Mouse (Mus musculus): Measurements from ENCODE around the gene Dgkh. TPM values are rescaled to one million over a fixed set of nuclear protein-coding genes. Genes with fewer than 3 reads are reported as not detected.

Dgkh gene
- polyA plus RNA-seq, 1 experiment from 2014 or later: 0.87 TPM

DNA sequence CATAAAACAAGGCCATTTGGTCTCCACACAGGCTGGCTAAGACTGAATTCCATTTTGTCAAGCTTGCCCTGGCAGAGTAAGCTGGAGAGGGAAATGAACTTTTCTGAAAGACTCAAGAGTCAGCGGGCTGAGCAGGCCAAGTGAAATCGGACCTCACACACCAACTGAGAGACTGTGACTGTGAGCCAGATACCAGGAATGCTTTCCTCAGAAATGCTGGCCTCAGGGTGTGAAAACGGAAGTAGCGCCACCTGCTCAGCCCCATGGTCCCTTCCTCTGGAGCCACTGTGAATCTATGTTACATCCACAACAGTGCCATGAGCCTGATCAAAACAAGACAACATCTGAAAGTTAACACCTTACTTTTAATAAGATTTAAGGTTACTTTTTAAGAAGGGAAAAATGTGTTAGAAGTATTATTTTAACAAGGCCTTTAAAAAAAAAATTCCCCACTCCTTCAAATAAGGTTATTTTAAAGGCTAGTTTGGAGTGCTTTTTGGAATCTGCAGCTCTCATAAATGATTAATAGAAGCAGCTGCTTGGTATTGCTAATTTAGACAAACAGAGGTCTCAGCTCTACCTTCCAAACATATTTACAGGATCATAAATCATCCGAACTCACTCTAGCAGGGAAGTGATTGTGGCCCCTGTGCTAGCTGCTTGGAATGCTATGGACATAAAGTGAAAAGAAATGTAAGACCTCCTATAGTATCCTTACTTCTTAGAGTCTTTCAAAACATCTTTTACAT lies 193.8 kb downstream of the Dgkh start:
- 17% methylated on average over 5 of the region's 5 CpGs for WGBS
- DNase-seq (ENCODE audit: low spot score): peak; percentile 77
- no peak overlapping the region for H3K9ac ChIP-seq (ENCODE audit: low read length)

DNA sequence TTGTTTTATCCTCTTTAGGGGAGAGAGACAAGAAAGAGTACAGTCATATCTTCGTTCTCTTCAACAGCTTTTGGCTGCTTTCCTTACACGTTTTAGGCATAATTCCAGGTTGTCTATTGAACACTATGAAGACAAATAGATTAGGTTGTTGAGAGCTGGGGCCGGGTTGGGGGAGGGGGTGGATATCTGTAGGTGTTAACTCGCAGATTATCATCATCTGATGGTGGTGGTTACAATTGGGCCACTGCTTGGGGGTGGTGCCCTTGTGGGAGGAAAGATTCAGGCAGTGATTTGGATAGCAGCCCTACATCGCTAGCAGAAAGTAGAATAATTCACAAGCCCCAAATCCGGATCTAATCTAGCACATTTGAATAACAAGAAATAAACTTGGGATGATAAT lies 195.0 kb downstream of the Dgkh start:
- H3K36me3 ChIP-seq (ENCODE audit: control insufficient read depth, insufficient read depth, low read length): no peaks in the 10 kb centered on the region
- WGBS: 47% methylated on average over 6 of the region's 6 CpGs
- no peak overlapping the region for H3K4me3 ChIP-seq (ENCODE audit: low read depth, low read length)
- DNase-seq (ENCODE audit: low spot score) (no peak), ATAC-seq (ENCODE audit: insufficient number of reproducible peaks, low FRiP score, low TSS enrichment, low read depth) (no peak)
- no peak overlapping the region for H3K4me2 ChIP-seq (ENCODE audit: low read depth, severe bottlenecking)
- H3K27me3 ChIP-seq (ENCODE audit: control insufficient read depth, insufficient read depth, low read length): no peaks in the 10 kb centered on the region
- 0 out of 2 replicates have a peak, but pooled peaks cover 2% of the 10 kb centered on the region for H3K4me1 ChIP-seq (ENCODE audit: control insufficient read depth, insufficient read depth, low read length)
- H3K9ac ChIP-seq (ENCODE audit: low read length): no peak overlapping the region
- H3K9me3 ChIP-seq (ENCODE audit: control insufficient read depth, low read length): no peaks in the 10 kb centered on the region
- no peak overlapping the region for H3K27ac ChIP-seq (replicated peaks; ENCODE audit: low read depth, low read length)

More for the DNA sequence above, 193.8 kb downstream of the Dgkh start:
- ATAC-seq (ENCODE audit: insufficient number of reproducible peaks, low FRiP score, low TSS enrichment, low read depth): peak; percentile 51; the same call in 1 of the 2 replicates
- peak overlapping the region; percentile 59; the same call in 1 of the 2 replicates for H3K27ac ChIP-seq (replicated peaks; ENCODE audit: low read depth, low read length)
- H3K4me3 ChIP-seq (ENCODE audit: low read depth, low read length): no peak overlapping the region
- H3K36me3 ChIP-seq (ENCODE audit: control insufficient read depth, insufficient read depth, low read length): no peaks in the 10 kb centered on the region
- H3K27me3 ChIP-seq (ENCODE audit: control insufficient read depth, insufficient read depth, low read length): no peaks in the 10 kb centered on the region
- 0 out of 2 replicates have a peak, but pooled peaks cover 2% of the 10 kb centered on the region for H3K4me1 ChIP-seq (ENCODE audit: control insufficient read depth, insufficient read depth, low read length)
- H3K9me3 ChIP-seq (ENCODE audit: control insufficient read depth, low read length): no peaks in the 10 kb centered on the region
- H3K4me2 ChIP-seq (ENCODE audit: low read depth, severe bottlenecking): no peak overlapping the region

DNA sequence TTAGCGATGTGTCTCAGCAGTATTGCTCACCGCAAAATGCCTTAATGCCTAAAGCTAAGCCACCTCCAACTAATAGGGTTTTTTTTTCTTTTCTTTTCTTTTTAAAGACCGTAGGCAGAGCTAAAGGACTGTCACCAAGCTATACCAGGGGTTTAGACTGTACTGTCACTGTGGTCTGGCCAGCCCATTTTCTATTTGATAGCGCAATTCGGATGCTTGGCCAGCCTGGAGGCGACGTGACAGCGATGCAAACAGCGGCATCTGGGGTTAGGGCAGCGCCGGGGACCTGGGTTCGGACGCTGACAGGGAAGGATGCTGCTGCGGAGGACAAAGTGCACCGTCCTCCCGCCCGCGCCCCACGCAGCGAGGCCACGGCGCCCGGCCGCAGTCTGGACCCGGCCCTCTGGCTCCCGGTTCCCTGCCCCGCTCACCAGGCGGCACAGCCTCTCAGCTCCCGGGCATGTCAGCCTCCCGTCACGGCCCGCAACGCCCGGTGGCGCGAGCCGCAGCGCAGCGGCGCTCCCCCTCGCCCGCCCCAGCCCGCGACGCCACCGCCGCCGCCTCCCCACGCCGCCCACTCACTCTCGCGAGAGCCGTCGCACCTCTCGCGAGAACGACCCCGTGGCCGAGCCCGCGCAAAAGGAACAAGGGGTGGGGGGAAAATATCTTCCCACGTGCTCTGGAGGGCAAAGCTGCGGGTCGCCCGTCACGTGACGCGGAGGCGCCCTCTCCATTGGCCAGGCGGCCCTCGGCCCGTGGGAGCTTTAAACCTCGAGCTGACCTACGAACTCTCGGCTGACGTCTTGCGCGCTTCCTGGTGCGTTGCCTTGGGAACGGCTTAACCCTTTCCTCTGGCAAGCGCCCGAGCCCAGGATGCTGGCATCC lies 196.1 kb downstream of the Dgkh start, which contains the start of gene Akap11:
Gene Akap11, minus strand, starts transcription at position 528 of the 885 bp plus-strand sequence.
- Histone ChIP-seq H3K36me3 (ENCODE audit: control insufficient read depth, insufficient read depth, low read length) (no peaks in the 10 kb centered on the region), H3K4me3 (ENCODE audit: low read depth, low read length) (peak within 1 kb of the TSS; percentile 73), H3K4me1 (ENCODE audit: control insufficient read depth, insufficient read depth, low read length) (0 out of 2 replicates have a peak, but pooled peaks cover 2% of the 10 kb centered on the region), H3K9me3 (ENCODE audit: control insufficient read depth, low read length) (no peaks in the 10 kb centered on the region), H3K9ac (ENCODE audit: low read length) (peak within 1 kb of the TSS; percentile 93), H3K27me3 (ENCODE audit: control insufficient read depth, insufficient read depth, low read length) (no peaks in the 10 kb centered on the region), H3K4me2 (ENCODE audit: low read depth, severe bottlenecking) (peak within 1 kb of the TSS; percentile 57), H3K27ac (replicated peaks; ENCODE audit: low read depth, low read length) (no peak within 1 kb of the TSS; the same call in 1 of the 2 replicates)
- DNase-seq (ENCODE audit: low spot score) (peak; percentile 96), ATAC-seq (ENCODE audit: insufficient number of reproducible peaks, low FRiP score, low TSS enrichment, low read depth) (peak; percentile 93)
- WGBS: under 1% methylated on average over 80 of the region's 82 CpGs

- ATAC-seq (ENCODE audit: insufficient number of reproducible peaks, low FRiP score, low TSS enrichment, low read depth): no peak
- H3K27me3 ChIP-seq (ENCODE audit: control insufficient read depth, insufficient read depth, low read length): no peaks in the 10 kb centered on the region
- H3K27ac ChIP-seq (replicated peaks; ENCODE audit: low read depth, low read length): no peak overlapping the region
- peak overlapping the region; percentile 93; the same call in 1 of the 2 replicates for H3K9ac ChIP-seq (ENCODE audit: low read length)
- no peaks in the 10 kb centered on the region for H3K9me3 ChIP-seq (ENCODE audit: control insufficient read depth, low read length)
- peak overlapping the region; percentile 73 for H3K4me3 ChIP-seq (ENCODE audit: low read depth, low read length)
- DNase-seq (ENCODE audit: low spot score): no peak
- H3K4me1 ChIP-seq (ENCODE audit: control insufficient read depth, insufficient read depth, low read length): 0 out of 2 replicates have a peak, but pooled peaks cover 3% of the 10 kb centered on the region
- WGBS: 65% methylated on average over 2 of the region's 2 CpGs
- peak overlapping the region; percentile 57 for H3K4me2 ChIP-seq (ENCODE audit: low read depth, severe bottlenecking)
- H3K36me3 ChIP-seq (ENCODE audit: control insufficient read depth, insufficient read depth, low read length): no peaks in the 10 kb centered on the region
These were observed 197.2 kb downstream of the Dgkh start for GRCm38 (mm10) chr14:78535366-78535765.

GRCm38 (mm10) chr14:78534651-78535050 lies 197.9 kb downstream of the Dgkh start:
- no peak overlapping the region for H3K4me2 ChIP-seq (ENCODE audit: low read depth, severe bottlenecking)
- 0 out of 2 replicates have a peak, but pooled peaks cover 5% of the 10 kb centered on the region for H3K4me1 ChIP-seq (ENCODE audit: control insufficient read depth, insufficient read depth, low read length)
- no peak overlapping the region for H3K9ac ChIP-seq (ENCODE audit: low read length)
- H3K36me3 ChIP-seq (ENCODE audit: control insufficient read depth, insufficient read depth, low read length): no peaks in the 10 kb centered on the region
- no peaks in the 10 kb centered on the region for H3K27me3 ChIP-seq (ENCODE audit: control insufficient read depth, insufficient read depth, low read length)
- ATAC-seq (ENCODE audit: insufficient number of reproducible peaks, low FRiP score, low TSS enrichment, low read depth): no peak
- H3K9me3 ChIP-seq (ENCODE audit: control insufficient read depth, low read length): no peaks in the 10 kb centered on the region
- no peak overlapping the region for H3K27ac ChIP-seq (replicated peaks; ENCODE audit: low read depth, low read length)
- no peak for DNase-seq (ENCODE audit: low spot score)
- 97% methylated on average over 5 of the region's 5 CpGs for WGBS
- no peak overlapping the region for H3K4me3 ChIP-seq (ENCODE audit: low read depth, low read length)

GRCm38 (mm10) chr14:78533701-78534100 lies 198.9 kb downstream of the Dgkh start:
- Histone ChIP-seq H3K4me1 (ENCODE audit: control insufficient read depth, insufficient read depth, low read length) (0 out of 2 replicates have a peak, but pooled peaks cover 7% of the 10 kb centered on the region), H3K4me3 (ENCODE audit: low read depth, low read length) (no peak overlapping the region), H3K27ac (replicated peaks; ENCODE audit: low read depth, low read length) (no peak overlapping the region), H3K27me3 (ENCODE audit: control insufficient read depth, insufficient read depth, low read length) (no peaks in the 10 kb centered on the region), H3K9ac (ENCODE audit: low read length) (no peak overlapping the region), H3K36me3 (ENCODE audit: control insufficient read depth, insufficient read depth, low read length) (no peaks in the 10 kb centered on the region), H3K9me3 (ENCODE audit: control insufficient read depth, low read length) (no peaks in the 10 kb centered on the region), H3K4me2 (ENCODE audit: low read depth, severe bottlenecking) (no peak overlapping the region)
- ATAC-seq (ENCODE audit: insufficient number of reproducible peaks, low FRiP score, low TSS enrichment, low read depth): no peak
- DNase-seq (ENCODE audit: low spot score): no peak
- 88% methylated on average over 3 of the region's 3 CpGs for WGBS

GRCm38 (mm10) chr14:78532345-78532744 lies 200.2 kb downstream of the Dgkh start:
- Histone ChIP-seq H3K27ac (replicated peaks; ENCODE audit: low read depth, low read length) (no peak overlapping the region), H3K4me1 (ENCODE audit: control insufficient read depth, insufficient read depth, low read length) (0 out of 2 replicates have a peak, but pooled peaks cover 7% of the 10 kb centered on the region), H3K4me3 (ENCODE audit: low read depth, low read length) (no peak overlapping the region), H3K27me3 (ENCODE audit: control insufficient read depth, insufficient read depth, low read length) (no peaks in the 10 kb centered on the region), H3K9ac (ENCODE audit: low read length) (no peak overlapping the region), H3K4me2 (ENCODE audit: low read depth, severe bottlenecking) (no peak overlapping the region), H3K9me3 (ENCODE audit: control insufficient read depth, low read length) (no peaks in the 10 kb centered on the region), H3K36me3 (ENCODE audit: control insufficient read depth, insufficient read depth, low read length) (no peaks in the 10 kb centered on the region)
- WGBS: 95% methylated on average over 6 of the region's 6 CpGs
- DNase-seq (ENCODE audit: low spot score) (no peak), ATAC-seq (ENCODE audit: insufficient number of reproducible peaks, low FRiP score, low TSS enrichment, low read depth) (no peak)

- no peaks in the 10 kb centered on the region for H3K27me3 ChIP-seq (ENCODE audit: control insufficient read depth, insufficient read depth, low read length)
- DNase-seq (ENCODE audit: low spot score) (no peak), ATAC-seq (ENCODE audit: insufficient number of reproducible peaks, low FRiP score, low TSS enrichment, low read depth) (no peak)
- no peaks in the 10 kb centered on the region for H3K36me3 ChIP-seq (ENCODE audit: control insufficient read depth, insufficient read depth, low read length)
- no peak overlapping the region for H3K4me3 ChIP-seq (ENCODE audit: low read depth, low read length)
- H3K9ac ChIP-seq (ENCODE audit: low read length): no peak overlapping the region
- 0 out of 2 replicates have a peak, but pooled peaks cover 7% of the 10 kb centered on the region for H3K4me1 ChIP-seq (ENCODE audit: control insufficient read depth, insufficient read depth, low read length)
- H3K9me3 ChIP-seq (ENCODE audit: control insufficient read depth, low read length): no peaks in the 10 kb centered on the region
- no peak overlapping the region for H3K4me2 ChIP-seq (ENCODE audit: low read depth, severe bottlenecking)
- WGBS: 58% methylated on average over 3 of the region's 3 CpGs
- no peak overlapping the region for H3K27ac ChIP-seq (replicated peaks; ENCODE audit: low read depth, low read length)
These were observed 202.3 kb downstream of the Dgkh start for GRCm38 (mm10) chr14:78530256-78530655.

Data from limb, embryonic 11.5 days (tissue).